Mouse (Mus musculus) gastrocnemius, postnatal 14 days (tissue): Measurements from ENCODE around the gene Vmn1r223. TPM values are rescaled to one million over a fixed set of nuclear protein-coding genes. Genes with fewer than 3 reads are reported as not detected.

Experiments
- DNase-seq: peaks from one replicate; pipeline ENCODE4 v3.0.0; 2021; ENCODE audit warnings: mixed read lengths
- intact Hi-C: fragments of 180-260 bp; cut with DNase I; formaldehyde crosslinking; loops from one replicate; pipeline ENCODE4 v1.15.1; 2025; ENCODE audit warnings: low total_unique reads
- total RNA-seq, 2 experiments: library from RNA; stranded (reverse); gene quantifications; 2 replicates each; pipeline ENCODE4 v1.2.3; 2021

Vmn1r223 gene
- total RNA-seq, 2 experiments from 2014 or later, result not detected

DNA sequence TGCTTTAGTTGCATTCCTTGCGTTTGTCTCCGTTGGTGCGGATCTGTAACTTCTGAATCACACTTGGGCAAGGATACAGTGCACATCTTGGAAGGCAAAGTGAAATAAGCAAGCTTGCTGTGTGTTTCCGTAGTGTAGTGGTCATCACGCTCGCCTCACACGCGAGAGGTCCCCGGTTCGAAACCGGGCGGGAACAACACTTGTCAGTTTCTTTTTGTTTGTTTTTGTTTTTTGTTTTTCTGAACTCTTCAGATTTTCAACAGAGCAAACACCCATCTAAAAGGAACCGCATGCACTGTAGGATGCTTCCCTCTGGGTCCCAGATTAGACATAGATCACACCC is 53.0 kb downstream of the Vmn1r223 start:
- intact Hi-C loops, result loop anchor here (5.0 kb wide), 1 partner anchor 102 kb away; no protein-coding TSS in a partner anchor

More for the DNA sequence above, 53.0 kb downstream of the Vmn1r223 start:
- no peak for DNase-seq

Other genes starting within 250 kb of the Vmn1r223 start
- not detected for gene Vmn1r213, start 239.5 kb upstream of the Vmn1r223 start, total RNA-seq
- gene Vmn1r214, start 216.7 kb upstream of the Vmn1r223 start, total RNA-seq, result not detected
- not detected for gene Vmn1r215, start 179.1 kb upstream of the Vmn1r223 start, total RNA-seq
- gene Vmn1r217, start 128.9 kb upstream of the Vmn1r223 start, total RNA-seq, result not detected
- not detected for gene Vmn1r218, start 114.0 kb upstream of the Vmn1r223 start, total RNA-seq
- not detected for gene Vmn1r219, start 87.8 kb upstream of the Vmn1r223 start, total RNA-seq
- not detected for gene Vmn1r220, start 59.2 kb upstream of the Vmn1r223 start, total RNA-seq
- not detected for gene Vmn1r221, start 33.0 kb upstream of the Vmn1r223 start, total RNA-seq
- gene Vmn1r222, start 11.2 kb upstream of the Vmn1r223 start, total RNA-seq, result not detected
- 10 to 100 TPM; 11.5 TPM for gene Zfp322a, start 122.1 kb downstream of the Vmn1r223 start, total RNA-seq
- 1 to 10 TPM; 4.5 to 4.7 TPM for gene Abt1, start 176.7 kb downstream of the Vmn1r223 start, total RNA-seq
- gene Btn1a1, start 218.8 kb downstream of the Vmn1r223 start, total RNA-seq, result not detected
- not detected for gene Btn2a2, start 241.7 kb downstream of the Vmn1r223 start, total RNA-seq